Mouse (Mus musculus): ENCODE results near the gene 4930513O06Rik. TPM values are rescaled to one million over a fixed set of nuclear protein-coding genes. Genes with fewer than 3 reads are reported as not detected.

Gene 4930513O06Rik
- polyA plus RNA-seq, 2 experiments: 0.25 TPM; not detected in 1

DNA sequence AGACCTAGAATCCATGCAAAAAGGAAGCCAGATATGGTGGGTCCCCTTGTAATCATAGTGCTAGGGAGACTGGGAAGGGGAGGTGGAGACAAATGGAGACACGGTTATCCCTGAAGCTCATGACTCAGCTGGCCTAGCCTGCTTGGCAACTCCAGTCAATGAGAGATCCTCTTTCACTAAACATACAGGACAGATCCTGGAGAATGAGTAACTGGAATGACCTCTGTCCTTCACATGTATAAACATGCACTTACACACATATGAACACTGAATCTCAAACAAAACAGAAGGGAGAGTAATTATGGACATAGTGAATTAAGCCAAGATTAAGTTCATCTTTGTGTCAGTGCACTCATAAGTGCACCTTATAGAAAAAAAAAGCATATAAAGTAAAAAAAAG lies 32.9 kb upstream of the 4930513O06Rik start:
- Histone ChIP-seq H3K4me1 (replicated peaks; ENCODE audit: control insufficient read depth in 2 of 2, insufficient read depth in 2 of 2, low read length in 1 of 2) (no peaks in the 10 kb centered on the region), H3K9ac (replicated peaks) (no peak overlapping the region), H3K4me3 (ENCODE audit: insufficient read depth in 1 of 2, low read depth in 2 of 2, low read length in 2 of 2) (no peak overlapping the region), H3K27me3 (ENCODE audit: control insufficient read depth, insufficient read depth, low read length) (no peaks in the 10 kb centered on the region), H3K9me3 (ENCODE audit: control insufficient read depth, low read length) (no peaks in the 10 kb centered on the region), H3K27ac (no peak overlapping the region), H3K36me3 (replicated peaks; ENCODE audit: control insufficient read depth, insufficient read depth, low read depth) (no peaks in the 10 kb centered on the region), H3K4me2 (ENCODE audit: low read depth) (no peak overlapping the region)
- WGBS (ENCODE audit: insufficient replicate concordance): 50% methylated on average over 1 of the region's 1 CpGs
- no peak for TF ChIP-seq CTCF (IDR thresholded peaks at IDR 0.05; ENCODE audit: low read depth)
- no peak for TF ChIP-seq EP300 (IDR thresholded peaks at IDR 0.05; ENCODE audit: low read depth)
- DNase-seq (ENCODE audit: low read depth in 3 of 3, low spot score in 3 of 3) (no peak), ATAC-seq (ENCODE audit: insufficient read depth) (no peak)

GRCm38 (mm10) chrX:139064078-139064477 lies 22.0 kb upstream of the 4930513O06Rik start:
- no peak overlapping the region for H3K9ac ChIP-seq (replicated peaks)
- no peaks in the 10 kb centered on the region for H3K27me3 ChIP-seq (ENCODE audit: control insufficient read depth, insufficient read depth, low read length)
- no peak overlapping the region for H3K4me2 ChIP-seq (ENCODE audit: low read depth)
- ATAC-seq (ENCODE audit: insufficient read depth) (no peak), DNase-seq (ENCODE audit: low read depth in 3 of 3, low spot score in 3 of 3) (no peak)
- no peaks in the 10 kb centered on the region for H3K4me1 ChIP-seq (replicated peaks; ENCODE audit: control insufficient read depth in 2 of 2, insufficient read depth in 2 of 2, low read length in 1 of 2)
- no peaks in the 10 kb centered on the region for H3K36me3 ChIP-seq (replicated peaks; ENCODE audit: control insufficient read depth, insufficient read depth, low read depth)
- H3K27ac ChIP-seq: no peak overlapping the region
- H3K4me3 ChIP-seq (ENCODE audit: insufficient read depth in 1 of 2, low read depth in 2 of 2, low read length in 2 of 2): no peak overlapping the region
- no peaks in the 10 kb centered on the region for H3K9me3 ChIP-seq (ENCODE audit: control insufficient read depth, low read length)
- 50% methylated on average over 5 of the region's 5 CpGs for WGBS (ENCODE audit: insufficient replicate concordance)
- TF ChIP-seq EP300 (IDR thresholded peaks at IDR 0.05; ENCODE audit: low read depth) (no peak), CTCF (IDR thresholded peaks at IDR 0.05; ENCODE audit: low read depth) (no peak)

DNA sequence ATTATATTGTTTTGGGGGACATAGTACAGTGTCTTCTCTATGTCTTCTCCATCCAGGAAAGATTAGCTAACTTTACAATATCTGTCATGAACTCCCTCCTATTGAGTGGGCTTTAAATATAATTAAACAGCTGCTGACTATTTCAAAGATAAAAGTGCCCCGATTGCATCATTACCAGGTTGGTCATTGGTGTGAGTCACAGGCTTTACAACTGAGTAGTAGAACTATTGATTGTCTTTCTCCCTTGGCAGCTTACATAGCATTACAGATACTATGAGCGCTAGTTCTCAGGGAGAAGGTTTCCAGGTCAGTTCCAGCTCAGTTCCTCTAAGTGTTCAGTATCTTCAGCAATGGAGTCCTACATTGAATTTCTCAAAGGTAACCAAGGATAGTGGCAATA lies 7.5 kb upstream of the 4930513O06Rik start:
- Histone ChIP-seq H3K4me1 (replicated peaks; ENCODE audit: control insufficient read depth in 2 of 2, insufficient read depth in 2 of 2, low read length in 1 of 2) (no peaks in the 10 kb centered on the region), H3K4me3 (ENCODE audit: insufficient read depth in 1 of 2, low read depth in 2 of 2, low read length in 2 of 2) (no peak overlapping the region), H3K9ac (replicated peaks) (no peak overlapping the region), H3K4me2 (ENCODE audit: low read depth) (no peak overlapping the region), H3K36me3 (replicated peaks; ENCODE audit: control insufficient read depth, insufficient read depth, low read depth) (no peaks in the 10 kb centered on the region), H3K9me3 (ENCODE audit: control insufficient read depth, low read length) (no peaks in the 10 kb centered on the region), H3K27me3 (ENCODE audit: control insufficient read depth, insufficient read depth, low read length) (no peaks in the 10 kb centered on the region), H3K27ac (no peak overlapping the region)
- ATAC-seq (ENCODE audit: insufficient read depth): no peak
- 70% methylated on average over 2 of the region's 2 CpGs for WGBS (ENCODE audit: insufficient replicate concordance)
- DNase-seq (ENCODE audit: low read depth in 3 of 3, low spot score in 3 of 3): no peak
- TF ChIP-seq EP300 (IDR thresholded peaks at IDR 0.05; ENCODE audit: low read depth): no peak
- TF ChIP-seq CTCF (IDR thresholded peaks at IDR 0.05; ENCODE audit: low read depth): no peak

DNA sequence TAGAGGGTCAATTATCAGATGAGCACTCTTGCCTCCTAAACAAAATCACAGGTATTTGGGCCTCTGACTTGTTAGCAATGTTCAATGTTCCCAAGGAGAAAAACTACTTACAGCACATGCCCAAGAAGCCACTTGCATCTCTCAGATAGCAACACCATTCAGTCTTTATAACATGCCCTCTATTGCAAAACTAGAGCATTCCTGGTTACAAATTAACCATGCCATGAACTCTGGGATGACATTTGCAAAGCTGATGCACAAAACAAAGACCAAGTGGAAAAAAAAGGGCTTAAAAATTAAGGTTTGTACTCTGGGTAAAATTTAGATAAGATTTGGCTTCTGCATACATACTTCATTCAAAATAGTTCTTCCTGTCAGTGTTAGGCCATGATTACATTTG lies 966 bp upstream of the 4930513O06Rik start, which contains the start of gene Serpina7:
Serpina7 (minus strand) TSS at position 160 of the 400 bp plus-strand sequence.
- Histone ChIP-seq H3K36me3 (replicated peaks; ENCODE audit: control insufficient read depth, insufficient read depth, low read depth) (no peaks in the 10 kb centered on the region), H3K27me3 (ENCODE audit: control insufficient read depth, insufficient read depth, low read length) (no peaks in the 10 kb centered on the region), H3K4me1 (replicated peaks; ENCODE audit: control insufficient read depth in 2 of 2, insufficient read depth in 2 of 2, low read length in 1 of 2) (no peaks in the 10 kb centered on the region), H3K27ac (no peak within 1 kb of the TSS), H3K9me3 (ENCODE audit: control insufficient read depth, low read length) (no peaks in the 10 kb centered on the region), H3K4me2 (ENCODE audit: low read depth) (no peak within 1 kb of the TSS), H3K4me3 (ENCODE audit: insufficient read depth in 1 of 2, low read depth in 2 of 2, low read length in 2 of 2) (no peak within 1 kb of the TSS), H3K9ac (replicated peaks) (no peak within 1 kb of the TSS)
- TF ChIP-seq EP300 (IDR thresholded peaks at IDR 0.05; ENCODE audit: low read depth): no peak
- TF ChIP-seq CTCF (IDR thresholded peaks at IDR 0.05; ENCODE audit: low read depth): no peak
- no peak for ATAC-seq (ENCODE audit: insufficient read depth)
- DNase-seq (ENCODE audit: low read depth in 3 of 3, low spot score in 3 of 3): peak in 2 of 3 experiments; percentile 1 to 2

GRCm38 (mm10) chrX:139097197-139097596 lies 11.2 kb downstream of the 4930513O06Rik start:
- TF ChIP-seq CTCF (IDR thresholded peaks at IDR 0.05; ENCODE audit: low read depth) (no peak), EP300 (IDR thresholded peaks at IDR 0.05; ENCODE audit: low read depth) (no peak)
- ATAC-seq (ENCODE audit: insufficient read depth): no peak
- 57% methylated on average over 1 of the region's 1 CpGs for WGBS (ENCODE audit: insufficient replicate concordance)
- no peak overlapping the region for H3K27ac ChIP-seq
- no peak overlapping the region for H3K4me3 ChIP-seq (ENCODE audit: insufficient read depth in 1 of 2, low read depth in 2 of 2, low read length in 2 of 2)
- H3K4me1 ChIP-seq (replicated peaks; ENCODE audit: control insufficient read depth in 2 of 2, insufficient read depth in 2 of 2, low read length in 1 of 2): no peaks in the 10 kb centered on the region
- H3K36me3 ChIP-seq (replicated peaks; ENCODE audit: control insufficient read depth, insufficient read depth, low read depth): no peaks in the 10 kb centered on the region
- no peak for DNase-seq (ENCODE audit: low read depth in 3 of 3, low spot score in 3 of 3)
- H3K27me3 ChIP-seq (ENCODE audit: control insufficient read depth, insufficient read depth, low read length): no peaks in the 10 kb centered on the region
- no peak overlapping the region for H3K4me2 ChIP-seq (ENCODE audit: low read depth)
- no peak overlapping the region for H3K9ac ChIP-seq (replicated peaks)
- no peaks in the 10 kb centered on the region for H3K9me3 ChIP-seq (ENCODE audit: control insufficient read depth, low read length)

Measured in liver, embryonic 14.5 days (tissue).